Mouse (Mus musculus): ENCODE results near the gene Slc25a44. TPM values are rescaled to one million over a fixed set of nuclear protein-coding genes. Genes with fewer than 3 reads are reported as not detected.

Slc25a44 gene
- polyA plus RNA-seq, 1 experiment from 2014 or later: 38.0 TPM

- WGBS: 88% methylated on average over 4 of the region's 4 CpGs
- no peaks in the 10 kb centered on the region for H3K27me3 ChIP-seq (ENCODE audit: control insufficient read depth, insufficient read depth, low read length)
Observed at GRCm38 (mm10) chr3:88427342-88427905, 2.5 kb upstream of the Slc25a44 start.

GRCm38 (mm10) chr3:88425708-88426420 lies 925 bp upstream of the Slc25a44 start:
- H3K9ac ChIP-seq (replicated peaks; ENCODE audit: low read length): no peak overlapping the region
- peaks cover 6% of the 10 kb centered on the region for H3K36me3 ChIP-seq (ENCODE audit: control insufficient read depth, insufficient read depth, low read length)
- H3K9me3 ChIP-seq (ENCODE audit: control insufficient read depth, low read length): no peaks in the 10 kb centered on the region
- ATAC-seq (ENCODE audit: low FRiP score, low TSS enrichment) (no peak), DNase-seq (no peak)
- H3K27me3 ChIP-seq (ENCODE audit: control insufficient read depth, insufficient read depth, low read length): no peaks in the 10 kb centered on the region
- H3K27ac ChIP-seq (replicated peaks; ENCODE audit: low read depth, low read length): no peak overlapping the region
- no peak overlapping the region for H3K4me3 ChIP-seq (replicated peaks; ENCODE audit: low read depth, low read length)
- peak overlapping the region; percentile 76; the same call in 1 of the 2 replicates for H3K4me2 ChIP-seq (ENCODE audit: low read length)
- peaks cover 12% of the 10 kb centered on the region for H3K4me1 ChIP-seq (ENCODE audit: control insufficient read depth, insufficient read depth, low read length)
- WGBS: 87% methylated on average over 10 of the region's 10 CpGs

More at GRCm38 (mm10) chr3:88427342-88427905, 2.5 kb upstream of the Slc25a44 start:
- H3K4me3 ChIP-seq (replicated peaks; ENCODE audit: low read depth, low read length): no peak overlapping the region
- H3K9ac ChIP-seq (replicated peaks; ENCODE audit: low read length): no peak overlapping the region
- peaks cover 12% of the 10 kb centered on the region for H3K4me1 ChIP-seq (ENCODE audit: control insufficient read depth, insufficient read depth, low read length)
- DNase-seq: no peak
- no peak overlapping the region for H3K27ac ChIP-seq (replicated peaks; ENCODE audit: low read depth, low read length)
- no peak for ATAC-seq (ENCODE audit: low FRiP score, low TSS enrichment)
- no peak overlapping the region for H3K4me2 ChIP-seq (ENCODE audit: low read length)
- H3K9me3 ChIP-seq (ENCODE audit: control insufficient read depth, low read length): no peaks in the 10 kb centered on the region
- no peaks in the 10 kb centered on the region for H3K36me3 ChIP-seq (ENCODE audit: control insufficient read depth, insufficient read depth, low read length)

GRCm38 (mm10) chr3:88425330-88425689 lies 371 bp upstream of the Slc25a44 start:
- Histone ChIP-seq H3K27ac (replicated peaks; ENCODE audit: low read depth, low read length) (no peak overlapping the region), H3K4me1 (ENCODE audit: control insufficient read depth, insufficient read depth, low read length) (peaks cover 12% of the 10 kb centered on the region), H3K4me2 (ENCODE audit: low read length) (peak overlapping the region; percentile 76), H3K4me3 (replicated peaks; ENCODE audit: low read depth, low read length) (no peak overlapping the region; the same call in 1 of the 2 replicates), H3K9ac (replicated peaks; ENCODE audit: low read length) (no peak overlapping the region), H3K36me3 (ENCODE audit: control insufficient read depth, insufficient read depth, low read length) (peaks cover 11% of the 10 kb centered on the region), H3K9me3 (ENCODE audit: control insufficient read depth, low read length) (no peaks in the 10 kb centered on the region), H3K27me3 (ENCODE audit: control insufficient read depth, insufficient read depth, low read length) (no peaks in the 10 kb centered on the region)
- ATAC-seq (ENCODE audit: low FRiP score, low TSS enrichment) (peak; percentile 28; the same call in 1 of the 2 replicates), DNase-seq (no peak)
- 8% methylated on average over 2 of the region's 2 CpGs for WGBS

- peak; percentile 25 for DNase-seq
- Histone ChIP-seq H3K9ac (replicated peaks; ENCODE audit: low read length) (peak overlapping the region; percentile 14; the same call in 1 of the 2 replicates), H3K9me3 (ENCODE audit: control insufficient read depth, low read length) (no peaks in the 10 kb centered on the region), H3K27ac (replicated peaks; ENCODE audit: low read depth, low read length) (no peak overlapping the region), H3K4me1 (ENCODE audit: control insufficient read depth, insufficient read depth, low read length) (peaks cover 12% of the 10 kb centered on the region), H3K4me3 (replicated peaks; ENCODE audit: low read depth, low read length) (no peak overlapping the region), H3K4me2 (ENCODE audit: low read length) (peak overlapping the region; percentile 6; the same call in 1 of the 2 replicates), H3K36me3 (ENCODE audit: control insufficient read depth, insufficient read depth, low read length) (peaks cover 43% of the 10 kb centered on the region), H3K27me3 (ENCODE audit: control insufficient read depth, insufficient read depth, low read length) (no peaks in the 10 kb centered on the region)
- no peak for ATAC-seq (ENCODE audit: low FRiP score, low TSS enrichment)
- 32% methylated on average over 9 of the region's 9 CpGs for WGBS
Observed at GRCm38 (mm10) chr3:88422020-88422720, 2.8 kb downstream of the Slc25a44 start.

GRCm38 (mm10) chr3:88420771-88421170 lies 4.2 kb downstream of the Slc25a44 start:
- no peak for DNase-seq
- H3K4me3 ChIP-seq (replicated peaks; ENCODE audit: low read depth, low read length): no peak overlapping the region
- 96% methylated on average over 19 of the region's 19 CpGs for WGBS
- H3K9ac ChIP-seq (replicated peaks; ENCODE audit: low read length): no peak overlapping the region
- ATAC-seq (ENCODE audit: low FRiP score, low TSS enrichment): no peak
- no peak overlapping the region for H3K27ac ChIP-seq (replicated peaks; ENCODE audit: low read depth, low read length)
- H3K4me2 ChIP-seq (ENCODE audit: low read length): no peak overlapping the region
- no peaks in the 10 kb centered on the region for H3K27me3 ChIP-seq (ENCODE audit: control insufficient read depth, insufficient read depth, low read length)
- H3K36me3 ChIP-seq (ENCODE audit: control insufficient read depth, insufficient read depth, low read length): peaks cover 56% of the 10 kb centered on the region
- no peaks in the 10 kb centered on the region for H3K9me3 ChIP-seq (ENCODE audit: control insufficient read depth, low read length)
- H3K4me1 ChIP-seq (ENCODE audit: control insufficient read depth, insufficient read depth, low read length): peaks cover 12% of the 10 kb centered on the region

GRCm38 (mm10) chr3:88418016-88418415 lies 6.9 kb downstream of the Slc25a44 start:
- Histone ChIP-seq H3K4me3 (replicated peaks; ENCODE audit: low read depth, low read length) (no peak overlapping the region), H3K27ac (replicated peaks; ENCODE audit: low read depth, low read length) (no peak overlapping the region), H3K4me2 (ENCODE audit: low read length) (no peak overlapping the region), H3K4me1 (ENCODE audit: control insufficient read depth, insufficient read depth, low read length) (no peaks in the 10 kb centered on the region; the same call in 1 of the 2 replicates), H3K27me3 (ENCODE audit: control insufficient read depth, insufficient read depth, low read length) (no peaks in the 10 kb centered on the region), H3K9me3 (ENCODE audit: control insufficient read depth, low read length) (no peaks in the 10 kb centered on the region), H3K9ac (replicated peaks; ENCODE audit: low read length) (no peak overlapping the region), H3K36me3 (ENCODE audit: control insufficient read depth, insufficient read depth, low read length) (peaks cover 76% of the 10 kb centered on the region)
- ATAC-seq (ENCODE audit: low FRiP score, low TSS enrichment) (no peak), DNase-seq (no peak)
- 87% methylated on average over 6 of the region's 6 CpGs for WGBS

- DNase-seq (no peak), ATAC-seq (ENCODE audit: low FRiP score, low TSS enrichment) (no peak)
- Histone ChIP-seq H3K4me2 (ENCODE audit: low read length) (no peak overlapping the region), H3K4me1 (ENCODE audit: control insufficient read depth, insufficient read depth, low read length) (peaks cover 3% of the 10 kb centered on the region; the same call in 1 of the 2 replicates), H3K36me3 (ENCODE audit: control insufficient read depth, insufficient read depth, low read length) (peaks cover 83% of the 10 kb centered on the region), H3K27me3 (ENCODE audit: control insufficient read depth, insufficient read depth, low read length) (no peaks in the 10 kb centered on the region), H3K9ac (replicated peaks; ENCODE audit: low read length) (no peak overlapping the region), H3K9me3 (ENCODE audit: control insufficient read depth, low read length) (no peaks in the 10 kb centered on the region), H3K27ac (replicated peaks; ENCODE audit: low read depth, low read length) (no peak overlapping the region), H3K4me3 (replicated peaks; ENCODE audit: low read depth, low read length) (no peak overlapping the region)
- WGBS: 92% methylated on average over 4 of the region's 4 CpGs
Observed at GRCm38 (mm10) chr3:88415668-88416067, 9.3 kb downstream of the Slc25a44 start.

GRCm38 (mm10) chr3:88412636-88413035 lies 12.3 kb downstream of the Slc25a44 start:
- WGBS: 90% methylated on average over 11 of the region's 11 CpGs
- no peak overlapping the region for H3K27ac ChIP-seq (replicated peaks; ENCODE audit: low read depth, low read length)
- peaks cover 53% of the 10 kb centered on the region for H3K36me3 ChIP-seq (ENCODE audit: control insufficient read depth, insufficient read depth, low read length)
- ATAC-seq (ENCODE audit: low FRiP score, low TSS enrichment) (no peak), DNase-seq (no peak)
- H3K9ac ChIP-seq (replicated peaks; ENCODE audit: low read length): no peak overlapping the region
- H3K4me1 ChIP-seq (ENCODE audit: control insufficient read depth, insufficient read depth, low read length): peaks cover 14% of the 10 kb centered on the region; the same call in 1 of the 2 replicates
- H3K4me3 ChIP-seq (replicated peaks; ENCODE audit: low read depth, low read length): no peak overlapping the region
- no peaks in the 10 kb centered on the region for H3K9me3 ChIP-seq (ENCODE audit: control insufficient read depth, low read length)
- no peaks in the 10 kb centered on the region for H3K27me3 ChIP-seq (ENCODE audit: control insufficient read depth, insufficient read depth, low read length)
- no peak overlapping the region for H3K4me2 ChIP-seq (ENCODE audit: low read length)

Data from midbrain, embryonic 14.5 days (tissue).